18 mouse cellular contexts compared by ENCODE assay signal in the genomic region with DNA sequence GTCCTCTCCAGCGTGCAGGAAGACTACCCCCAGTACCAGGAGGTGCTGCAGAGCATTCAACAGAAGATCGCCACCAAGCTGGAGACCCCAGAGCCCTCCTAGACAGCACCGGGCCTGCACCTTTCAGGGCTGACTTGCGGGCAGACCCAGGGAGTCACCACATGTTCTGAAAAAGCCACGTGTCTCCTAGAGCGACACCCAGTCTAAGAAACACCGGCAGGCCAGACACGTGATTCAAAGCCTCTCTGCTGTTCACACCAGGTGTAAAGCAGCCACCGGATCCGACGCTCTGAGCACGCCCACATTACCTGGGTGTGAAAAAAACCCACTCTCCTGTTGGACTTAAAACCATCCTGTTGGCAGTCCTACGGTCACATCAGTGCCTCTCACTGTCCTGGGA. TPM values are rescaled to one million over a fixed set of nuclear protein-coding genes. Genes with fewer than 3 reads are reported as not detected.
DNase-seq lines count a peak whose midpoint lies in the region; ATAC-seq lines count a peak whose summit lies in the region.
"Had no signal": no experiment of that assay in that cellular context is flagged by ENCODE, and none has a peak within 500 bp of the region (broad histone marks: within the 10 kb centered on the region; RNA-seq: fewer than 3 reads in every experiment).

No protein-coding gene starts in this region.

- peak; percentile 42 for DNase-seq in cerebellum, adult 9-11 months
- no peak for DNase-seq in cerebellum, adult 8-10 months
- DNase-seq in R1 (ENCODE audit: low read depth, low spot score): peak; percentile 33
- DNase-seq in adrenal gland, adult 8-10 months: no peak
- DNase-seq: adrenal gland, adult 2 months; adrenal gland, postnatal 14 days; adrenal gland, postnatal 36 days; B cell, adult 2 months; cerebellum, adult 11-12 months; cerebellum, adult 2 months; cerebellum, postnatal 10 days; cerebellum, postnatal 25 days; forebrain, postnatal 0 days had no signal

- no peak for ATAC-seq in CD4-positive, CD25-positive, alpha-beta regulatory T cell, adult 4 months
- ATAC-seq: forebrain, embryonic 13.5 days; forebrain, embryonic 15.5 days; forebrain, postnatal 0 days had no signal

RNA-seq across cellular contexts. Expression of gene Gaa, which starts 3.3 kb away (rescaled TPM):
- polyA plus RNA-seq in CD4-positive, CD25-positive, alpha-beta regulatory T cell, adult 4 months (2017; shearing (Covaris generic)): 10 to 100 TPM; 11.5 to 27.8 TPM
- total RNA-seq in adrenal gland, adult 8-10 months (2022): 100 to 1,000 TPM; 128 to 162 (median 139) TPM

RNA-seq across cellular contexts. Expression of gene Eif4a3, which starts 35.5 kb away (rescaled TPM):
- polyA plus RNA-seq in CD4-positive, CD25-positive, alpha-beta regulatory T cell, adult 4 months (2017; shearing (Covaris generic)): 100 to 1,000 TPM; 175 to 208 TPM
- total RNA-seq in adrenal gland, adult 8-10 months (2022): 100 to 1,000 TPM; 130 to 147 (median 132) TPM

RNA-seq across cellular contexts. Expression of gene Ccdc40, which starts 36.0 kb away (rescaled TPM):
- polyA plus RNA-seq in CD4-positive, CD25-positive, alpha-beta regulatory T cell, adult 4 months (2017; shearing (Covaris generic)): 1 to 10 TPM; 2.9 to 3.6 TPM
- 1 to 10 TPM in 2 of 4 experiments, under 1 TPM in 2; 0.73 to 1.9 (median 1.3) TPM for total RNA-seq in adrenal gland, adult 8-10 months (2022)

RNA-seq across cellular contexts. Expression of gene Tbc1d16, which starts 36.1 kb away (rescaled TPM):
- 1 to 10 TPM in 1 of 2 experiments, under 1 TPM in 1; 0.72 to 1.0 TPM for polyA plus RNA-seq in CD4-positive, CD25-positive, alpha-beta regulatory T cell, adult 4 months (2017; shearing (Covaris generic))
- 10 to 100 TPM; 17.1 to 26.4 (median 22.0) TPM for total RNA-seq in adrenal gland, adult 8-10 months (2022)

RNA-seq across cellular contexts. Expression of gene Card14, which starts 43.2 kb away (rescaled TPM):
- not detected for polyA plus RNA-seq in CD4-positive, CD25-positive, alpha-beta regulatory T cell, adult 4 months (2017; shearing (Covaris generic))
- total RNA-seq in adrenal gland, adult 8-10 months (2022): 1 to 10 TPM in 1 of 4 experiments, under 1 TPM in 3; 0.12 to 1.1 (median 0.75) TPM
- total RNA-seq: MEL had no signal
- polyA plus RNA-seq: forebrain, embryonic 11.5 days; forebrain, embryonic 13.5 days had no signal

Comparison
In these comparisons a context has a peak if more than half of its experiments do, and no peak if none do; other contexts are left out.
1. DNase-seq: peak in cerebellum, adult 9-11 months (single experiment) and R1 (single experiment); none in cerebellum, adult 8-10 months (single experiment) and adrenal gland, adult 8-10 months (single experiment).